Mouse (Mus musculus) heart, adult 8-10 months (tissue): ENCODE data around the gene 4930503B20Rik. TPM values are rescaled to one million over a fixed set of nuclear protein-coding genes. Genes with fewer than 3 reads are reported as not detected.

ENCODE experiments used
- DNase-seq: peaks from one replicate; pipeline ENCODE4 v3.0.0; 2022; ENCODE audit warnings: low spot score
- total RNA-seq, 4 experiments: library from RNA; stranded (reverse); gene quantifications; 2 replicates each; pipeline ENCODE4 v1.2.4; 2022

4930503B20Rik gene
- total RNA-seq, 4 experiments from 2014 or later, result 0.16 TPM; not detected in 3

GRCm38 (mm10) chr3:146599198-146599900, 51.8 kb downstream of the 4930503B20Rik start:
- DNase-seq, result no peak

- DNase-seq, result no peak
These were observed 52.7 kb downstream of the 4930503B20Rik start for GRCm38 (mm10) chr3:146598411-146598810.

GRCm38 (mm10) chr3:146596864-146597263, 54.3 kb downstream of the 4930503B20Rik start:
- DNase-seq, result no peak

- no peak for DNase-seq
These were observed 54.7 kb downstream of the 4930503B20Rik start for GRCm38 (mm10) chr3:146596387-146596786.

- no peak for DNase-seq
These were observed 55.7 kb downstream of the 4930503B20Rik start for GRCm38 (mm10) chr3:146595440-146595839.

Other genes starting within 250 kb of the 4930503B20Rik start
- gene Ssx2ip, start 246.7 kb downstream of the 4930503B20Rik start, total RNA-seq, result 10 to 100 TPM; 13.1 to 17.5 (median 15.3) TPM
- gene Ctbs, start 201.5 kb downstream of the 4930503B20Rik start, total RNA-seq, result 1 to 10 TPM; 2.7 to 4.1 (median 3.4) TPM
- gene Spata1, start 151.6 kb downstream of the 4930503B20Rik start, total RNA-seq, result 1 to 10 TPM; 3.0 to 3.4 (median 3.2) TPM
- gene Gng5, start 151.5 kb downstream of the 4930503B20Rik start, total RNA-seq, result 100 to 1,000 TPM; 252 to 269 (median 261) TPM
- gene Rpf1, start 129.9 kb downstream of the 4930503B20Rik start, total RNA-seq, result 10 to 100 TPM; 10.7 to 13.2 (median 12.2) TPM
- not detected for gene Uox, start 80.9 kb downstream of the 4930503B20Rik start, total RNA-seq
- gene Dnase2b, start 35.7 kb downstream of the 4930503B20Rik start, total RNA-seq, result not detected
- 1 to 10 TPM; 2.4 to 3.9 (median 3.2) TPM for gene Samd13, start 34.3 kb upstream of the 4930503B20Rik start, total RNA-seq
- gene Prkacb, start 161.7 kb upstream of the 4930503B20Rik start, total RNA-seq, result 10 to 100 TPM; 55.5 to 64.9 (median 61.1) TPM
- 1 to 10 TPM; 8.9 to 9.9 (median 9.4) TPM for gene Ttll7, start 201.1 kb upstream of the 4930503B20Rik start, total RNA-seq